Mouse (Mus musculus) lung, postnatal 0 days (tissue): ENCODE measurements around the gene Sdhc. TPM values are rescaled to one million over a fixed set of nuclear protein-coding genes. Genes with fewer than 3 reads are reported as not detected.

ENCODE experiments used
- ATAC-seq: fragments of 200-750 bp; cut with Nextera tagmentation; 2 replicates; pipeline ENCODE4 v1.8.0; 2017; ENCODE audit warnings: moderate library complexity
- DNase-seq: peaks from one replicate; pipeline ENCODE4 v3.0.0-alpha.2; 2016; ENCODE audit warnings: low spot score
- H3K27ac ChIP-seq: fragments of 300-500 bp; sonication (generic); 2 replicates; pipeline ENCODE4 v1.5.1; 2014; ENCODE audit warnings: antibody characterized with exemption, mild to moderate bottlenecking, low read length, mixed read lengths
- H3K27me3 ChIP-seq: fragments of 300-500 bp; sonication (generic); replicated peaks from 2 replicates; pipeline ENCODE4 v1.6.1; 2014; ENCODE audit warnings: low read length, mixed read lengths; ENCODE audit not compliant: insufficient read depth
- H3K36me3 ChIP-seq: fragments of 300-500 bp; sonication (generic); 2 replicates; pipeline ENCODE4 v1.6.1; 2014; ENCODE audit warnings: low read length, mixed read lengths; ENCODE audit not compliant: insufficient read depth
- H3K4me1 ChIP-seq: fragments of 300-500 bp; sonication (generic); 2 replicates; pipeline ENCODE4 v1.6.1; 2014; ENCODE audit warnings: antibody characterized with exemption, low read depth, low read length, mixed read lengths; ENCODE audit not compliant: insufficient read depth
- H3K4me2 ChIP-seq: fragments of 300-500 bp; sonication (generic); replicated peaks from 2 replicates; pipeline ENCODE4 v1.6.1; 2014; ENCODE audit warnings: low read depth, mild to moderate bottlenecking, low read length, moderate library complexity, mixed read lengths
- H3K4me3 ChIP-seq: fragments of 300-500 bp; sonication (generic); 2 replicates; pipeline ENCODE4 v1.5.1; 2014; ENCODE audit warnings: low read depth, low read length
- H3K9ac ChIP-seq: fragments of 300-500 bp; sonication (generic); replicated peaks from 2 replicates; pipeline ENCODE4 v1.6.1; 2014; ENCODE audit warnings: low read depth, mild to moderate bottlenecking
- H3K9me3 ChIP-seq: fragments of 300-500 bp; sonication (generic); 2 replicates; pipeline ENCODE4 v1.6.1; 2016; ENCODE audit warnings: low read length, mixed read lengths
- CTCF ChIP-seq: IDR thresholded peaks from 2 replicates; pipeline ENCODE4 v1.5.1; 2016; ENCODE audit warnings: antibody characterized with exemption, mild to moderate bottlenecking
- EP300 ChIP-seq: IDR thresholded peaks from 2 replicates; pipeline ENCODE4 v1.6.1; 2016; ENCODE audit warnings: antibody characterized with exemption, mild to moderate bottlenecking, control low read depth
- WGBS: fragments of 180-500 bp; shearing (Covaris S2); extraction: QIAGEN DNeasy Blood & Tissue Kit; methylation state at CpG from one replicate; pipeline ENCODE4 v1.1.7; 2014; 5-methylcytosine and 5-hydroxymethylcytosine counted together
- polyA plus RNA-seq: library from polyadenylated mRNA; unstranded; fragments of >200 nt; fragmentation: Nextera tagmentation; extraction: Ambion mirVana; gene quantifications from 2 replicates; pipeline ENCODE4 v1.2.1, GENCODE M21; 2015

The Sdhc gene
- polyA plus RNA-seq = 145 and 157 TPM in 2 replicates

GRCm38 (mm10) chr1:171149974-171150760, at the start of gene Sdhc, which contains the start of gene Mpz:
TSS of gene Sdhc (minus strand) at chr1:171150603.
TSS of gene Mpz (plus strand) at chr1:171150711.
- Histone ChIP-seq H3K4me2 (peak within 1 kb of the TSS; percentile 73), H3K9me3 (no peaks in the 10 kb centered on the region), H3K4me1 (peaks cover 6% of the 10 kb centered on the region; the same call in 1 of the 2 replicates), H3K27me3 (no peaks in the 10 kb centered on the region), H3K4me3 (peak within 1 kb of the TSS; percentile 68), H3K27ac (peak within 1 kb of the TSS; percentile 71), H3K9ac (peak within 1 kb of the TSS; percentile 83), H3K36me3 (no peaks in the 10 kb centered on the region)
- DNase-seq (peak; percentile 97), ATAC-seq (peak; percentile 99)
- TF ChIP-seq EP300 = no peak
- WGBS = 1% methylated on average over 30 of the region's 34 CpGs

GRCm38 (mm10) chr1:171199532-171199931, 49.1 kb upstream of the Sdhc start:
- ATAC-seq (no peak), DNase-seq (no peak)
- no peak for TF ChIP-seq CTCF
- no peak for TF ChIP-seq EP300
- peaks cover 7% of the 10 kb centered on the region; the same call in 1 of the 2 replicates for H3K27me3 ChIP-seq
- no peak overlapping the region for H3K4me3 ChIP-seq
- 40% methylated on average over 1 of the region's 1 CpGs for WGBS
- no peak overlapping the region for H3K4me2 ChIP-seq
- no peak overlapping the region for H3K9ac ChIP-seq
- H3K36me3 ChIP-seq = no peaks in the 10 kb centered on the region
- H3K9me3 ChIP-seq = no peaks in the 10 kb centered on the region
- H3K27ac ChIP-seq = no peak overlapping the region
- peaks cover 4% of the 10 kb centered on the region; the same call in 1 of the 2 replicates for H3K4me1 ChIP-seq

GRCm38 (mm10) chr1:171195887-171196397, 45.5 kb upstream of the Sdhc start, which contains the start of gene Pcp4l1:
TSS of gene Pcp4l1 (minus strand) at chr1:171196268.
- DNase-seq = peak; percentile 64
- no peak within 1 kb of the TSS for H3K27ac ChIP-seq
- H3K4me1 ChIP-seq = peaks cover 4% of the 10 kb centered on the region; the same call in 1 of the 2 replicates
- H3K4me3 ChIP-seq = peak within 1 kb of the TSS; percentile 39
- peaks cover 16% of the 10 kb centered on the region; the same call in 1 of the 2 replicates for H3K27me3 ChIP-seq
- H3K9me3 ChIP-seq = no peaks in the 10 kb centered on the region
- no peak for TF ChIP-seq EP300
- TF ChIP-seq CTCF = no peak
- 5% methylated on average over 33 of the region's 33 CpGs for WGBS
- H3K4me2 ChIP-seq = peak within 1 kb of the TSS; percentile 76
- peak; percentile 90 for ATAC-seq
- H3K36me3 ChIP-seq = no peaks in the 10 kb centered on the region
- no peak within 1 kb of the TSS for H3K9ac ChIP-seq

- DNase-seq (no peak), ATAC-seq (no peak)
- Histone ChIP-seq H3K27me3 (peaks cover 16% of the 10 kb centered on the region; the same call in 1 of the 2 replicates), H3K4me3 (peak overlapping the region; percentile 39), H3K36me3 (no peaks in the 10 kb centered on the region), H3K9ac (no peak overlapping the region), H3K4me1 (peaks cover 4% of the 10 kb centered on the region; the same call in 1 of the 2 replicates), H3K27ac (no peak overlapping the region), H3K9me3 (no peaks in the 10 kb centered on the region), H3K4me2 (peak overlapping the region; percentile 76)
- TF ChIP-seq CTCF = no peak
- no peak for TF ChIP-seq EP300
- 10% methylated on average over 20 of the region's 20 CpGs for WGBS
These were observed 44.8 kb upstream of the Sdhc start for GRCm38 (mm10) chr1:171195046-171195822.

- no peak overlapping the region for H3K4me2 ChIP-seq
- no peak overlapping the region for H3K4me3 ChIP-seq
- ATAC-seq (no peak), DNase-seq (no peak)
- H3K36me3 ChIP-seq = no peaks in the 10 kb centered on the region
- H3K9me3 ChIP-seq = no peaks in the 10 kb centered on the region
- WGBS = 40% methylated on average over 11 of the region's 11 CpGs
- no peak overlapping the region for H3K27ac ChIP-seq
- TF ChIP-seq CTCF = no peak
- no peak for TF ChIP-seq EP300
- no peak overlapping the region for H3K9ac ChIP-seq
- H3K27me3 ChIP-seq = peaks cover 16% of the 10 kb centered on the region; the same call in 1 of the 2 replicates
- peaks cover 8% of the 10 kb centered on the region for H3K4me1 ChIP-seq
These were observed 43.8 kb upstream of the Sdhc start for GRCm38 (mm10) chr1:171193911-171194830.
